Mouse (Mus musculus): ENCODE data around the gene Nectin2.

GRCm38 (mm10) chr7:19785874-19786458 lies 35.7 kb upstream of the Nectin2 start:
- TF ChIP-seq CTCF (conservative IDR thresholded peaks at IDR 0.05; ENCODE audit: low read length) (no peak), POU5F1 (IDR thresholded peaks at IDR 0.05; ENCODE audit: borderline replicate concordance, low read length) (no peak)

All from E14TG2a.4 (cell line).